Mouse (Mus musculus): ENCODE results near the gene Prkcz. TPM values are rescaled to one million over a fixed set of nuclear protein-coding genes. Genes with fewer than 3 reads are reported as not detected.
"Not testable (repeated sequence)": the region's sequence is repeated elsewhere in the genome, so short reads cannot be mapped to it uniquely, and the experiment has no call there.

Prkcz gene
- polyA plus RNA-seq, 1 experiment from 2014 or later, result 9.9 TPM

- DNase-seq (ENCODE audit: low spot score), result no peak
These were observed 1.3 kb downstream of the Prkcz start for GRCm38 (mm10) chr4:155359560-155360464.

- DNase-seq (ENCODE audit: low spot score), result peak; percentile 43
These were observed 3.6 kb downstream of the Prkcz start for GRCm38 (mm10) chr4:155357601-155358000.

- no peak for DNase-seq (ENCODE audit: low spot score)
These were observed 4.8 kb downstream of the Prkcz start for GRCm38 (mm10) chr4:155356354-155356753.

GRCm38 (mm10) chr4:155354546-155354945 is 6.6 kb downstream of the Prkcz start:
- no peak for DNase-seq (ENCODE audit: low spot score)

GRCm38 (mm10) chr4:155354035-155354434 is 7.1 kb downstream of the Prkcz start:
- DNase-seq (ENCODE audit: low spot score), result peak; percentile 43

- peak; percentile 69 for DNase-seq (ENCODE audit: low spot score)
These were observed 8.6 kb downstream of the Prkcz start for GRCm38 (mm10) chr4:155352581-155352980.

GRCm38 (mm10) chr4:155346350-155346749 is 14.8 kb downstream of the Prkcz start:
- DNase-seq (ENCODE audit: low spot score), result no peak

GRCm38 (mm10) chr4:155345608-155345953 is 15.6 kb downstream of the Prkcz start:
- DNase-seq (ENCODE audit: low spot score), result peak; percentile 8

GRCm38 (mm10) chr4:155344716-155345607 is 16.2 kb downstream of the Prkcz start:
- DNase-seq (ENCODE audit: low spot score), result peak; percentile 61

GRCm38 (mm10) chr4:155344299-155344600 is 16.9 kb downstream of the Prkcz start:
- no peak for DNase-seq (ENCODE audit: low spot score)

- DNase-seq (ENCODE audit: low spot score), result no peak
These were observed 17.5 kb downstream of the Prkcz start for GRCm38 (mm10) chr4:155343415-155344298.

- DNase-seq (ENCODE audit: low spot score), result no peak
These were observed 24.7 kb downstream of the Prkcz start for GRCm38 (mm10) chr4:155336284-155337050.

GRCm38 (mm10) chr4:155332253-155332652 is 28.9 kb downstream of the Prkcz start:
- no peak for DNase-seq (ENCODE audit: low spot score)

GRCm38 (mm10) chr4:155328385-155328784 is 32.8 kb downstream of the Prkcz start:
- not testable (repeated sequence) for DNase-seq (ENCODE audit: low spot score)

GRCm38 (mm10) chr4:155325773-155326172 is 35.4 kb downstream of the Prkcz start:
- no peak for DNase-seq (ENCODE audit: low spot score)

GRCm38 (mm10) chr4:155324511-155324910 is 36.6 kb downstream of the Prkcz start:
- DNase-seq (ENCODE audit: low spot score), result no peak

GRCm38 (mm10) chr4:155323081-155323795 is 37.9 kb downstream of the Prkcz start:
- no peak for DNase-seq (ENCODE audit: low spot score)

GRCm38 (mm10) chr4:155320281-155321244 is 40.6 kb downstream of the Prkcz start:
- DNase-seq (ENCODE audit: low spot score), result peak; percentile 65

- DNase-seq (ENCODE audit: low spot score), result peak; percentile 6
These were observed 42.9 kb downstream of the Prkcz start for GRCm38 (mm10) chr4:155318266-155318665.

Measured in thymus, postnatal 0 days (tissue).